Mouse (Mus musculus) E14TG2a.4 (cell line): ENCODE results near the gene Urm1.

Experiments used
- CTCF ChIP-seq: conservative IDR thresholded peaks from 2 replicates; pipeline ENCODE4 v1.5.1; 2014; ENCODE audit warnings: low read length
- NANOG ChIP-seq: IDR thresholded peaks from 2 replicates; pipeline ENCODE4 v1.6.1; 2014; ENCODE audit warnings: borderline replicate concordance, low read length, mixed read lengths

GRCm38 (mm10) chr2:29879964-29880830, 60.3 kb downstream of the Urm1 start:
- no peak for TF ChIP-seq CTCF
- no peak for TF ChIP-seq NANOG
